Mouse (Mus musculus): ENCODE measurements at regions not wholly inside any gene's neighbourhood (a gene's known extent, or its start where the extent isn't known, plus 50 kb on each side); places are given as distances from the start of the nearest gene placed in this dataset.

GRCm38 (mm10) chr10:105927596-105927995 is 86.4 kb upstream of the Mettl25 start:
- H3K4me2 ChIP-seq (ENCODE audit: low read depth): no peak overlapping the region
- no peaks in the 10 kb centered on the region for H3K79me2 ChIP-seq (ENCODE audit: control insufficient read depth, insufficient read depth)
- H3ac ChIP-seq (ENCODE audit: control insufficient read depth, insufficient read length): no peak overlapping the region
- no peaks in the 10 kb centered on the region for H3K36me3 ChIP-seq (ENCODE audit: control insufficient read depth, insufficient read depth)
- TF ChIP-seq CEBPB (IDR thresholded peaks at IDR 0.05; ENCODE audit: insufficient read depth, poor library complexity, severe bottlenecking) (peak; percentile 80), E2F4 (IDR thresholded peaks at IDR 0.05; ENCODE audit: insufficient read depth) (no peak)
- no peaks in the 10 kb centered on the region for H3K27me3 ChIP-seq (ENCODE audit: control insufficient read depth, insufficient read depth, insufficient read length)
- H3K4me3 ChIP-seq: no peak overlapping the region

GRCm38 (mm10) chr10:105926912-105927238 is 85.7 kb upstream of the Mettl25 start:
- H3K27me3 ChIP-seq (ENCODE audit: control insufficient read depth, insufficient read depth, insufficient read length): no peaks in the 10 kb centered on the region
- no peaks in the 10 kb centered on the region for H3K36me3 ChIP-seq (ENCODE audit: control insufficient read depth, insufficient read depth)
- no peak overlapping the region for H3ac ChIP-seq (ENCODE audit: control insufficient read depth, insufficient read length)
- no peak for TF ChIP-seq SRF (IDR thresholded peaks at IDR 0.05; ENCODE audit: control insufficient read depth, insufficient read length, low read depth)
- TF ChIP-seq MYOG (IDR thresholded peaks at IDR 0.05; ENCODE audit: control insufficient read depth in 1 of 3, insufficient read depth in 1 of 3, insufficient read length in 2 of 3, low read depth in 2 of 3): no peak
- TF ChIP-seq POLR2A (IDR thresholded peaks at IDR 0.05; ENCODE audit: insufficient read length, low read depth): no peak
- no peak for TF ChIP-seq TCF12 (IDR thresholded peaks at IDR 0.05; ENCODE audit: insufficient read depth, poor library complexity, severe bottlenecking)
- H3K4me3 ChIP-seq: no peak overlapping the region
- no peaks in the 10 kb centered on the region for H3K79me2 ChIP-seq (ENCODE audit: control insufficient read depth, insufficient read depth)
- H3K4me2 ChIP-seq (ENCODE audit: low read depth): no peak overlapping the region

GRCm38 (mm10) chr10:105926229-105926911 is 85.2 kb upstream of the Mettl25 start:
- TF ChIP-seq TCF3 (IDR thresholded peaks at IDR 0.05; ENCODE audit: insufficient read length, low read depth): no peak
- TF ChIP-seq SRF (IDR thresholded peaks at IDR 0.05; ENCODE audit: control insufficient read depth, insufficient read length, low read depth): no peak
- TF ChIP-seq POLR2AphosphoS2 (IDR thresholded peaks at IDR 0.05; ENCODE audit: insufficient read length, low read depth): no peak
- no peak for TF ChIP-seq E2F4 (IDR thresholded peaks at IDR 0.05; ENCODE audit: insufficient read depth)
- Histone ChIP-seq H3K36me3 (ENCODE audit: control insufficient read depth, insufficient read depth) (no peaks in the 10 kb centered on the region), H3K4me3 (no peak overlapping the region), H3K4me2 (ENCODE audit: low read depth) (no peak overlapping the region), H3ac (ENCODE audit: control insufficient read depth, insufficient read length) (no peak overlapping the region), H3K27me3 (ENCODE audit: control insufficient read depth, insufficient read depth, insufficient read length) (no peaks in the 10 kb centered on the region), H3K79me2 (ENCODE audit: control insufficient read depth, insufficient read depth) (no peaks in the 10 kb centered on the region)

GRCm38 (mm10) chr10:105899677-105900076 is 58.5 kb upstream of the Mettl25 start:
- no peaks in the 10 kb centered on the region for H3K27me3 ChIP-seq (ENCODE audit: control insufficient read depth, insufficient read depth, insufficient read length)
- H3K4me3 ChIP-seq: no peak overlapping the region
- no peak overlapping the region for H3K4me2 ChIP-seq (ENCODE audit: low read depth)
- no peaks in the 10 kb centered on the region for H3K79me2 ChIP-seq (ENCODE audit: control insufficient read depth, insufficient read depth)
- no peak overlapping the region for H3ac ChIP-seq (ENCODE audit: control insufficient read depth, insufficient read length)
- no peaks in the 10 kb centered on the region for H3K36me3 ChIP-seq (ENCODE audit: control insufficient read depth, insufficient read depth)
- TF ChIP-seq USF1 (IDR thresholded peaks at IDR 0.05; ENCODE audit: low read depth) (no peak), TCF12 (IDR thresholded peaks at IDR 0.05; ENCODE audit: insufficient read depth, poor library complexity, severe bottlenecking) (no peak), TCF3 (IDR thresholded peaks at IDR 0.05; ENCODE audit: insufficient read length, low read depth) (no peak), POLR2AphosphoS2 (IDR thresholded peaks at IDR 0.05; ENCODE audit: insufficient read length, low read depth) (no peak)

GRCm38 (mm10) chr10:105899225-105899624 is 58.0 kb upstream of the Mettl25 start:
- Histone ChIP-seq H3K79me2 (ENCODE audit: control insufficient read depth, insufficient read depth) (no peaks in the 10 kb centered on the region), H3K27me3 (ENCODE audit: control insufficient read depth, insufficient read depth, insufficient read length) (no peaks in the 10 kb centered on the region), H3ac (ENCODE audit: control insufficient read depth, insufficient read length) (no peak overlapping the region), H3K4me2 (ENCODE audit: low read depth) (no peak overlapping the region), H3K4me3 (no peak overlapping the region), H3K36me3 (ENCODE audit: control insufficient read depth, insufficient read depth) (no peaks in the 10 kb centered on the region)
- TF ChIP-seq TCF12 (IDR thresholded peaks at IDR 0.05; ENCODE audit: insufficient read depth, poor library complexity, severe bottlenecking) (no peak), POLR2A (IDR thresholded peaks at IDR 0.05; ENCODE audit: insufficient read length, low read depth) (no peak), POLR2AphosphoS2 (IDR thresholded peaks at IDR 0.05; ENCODE audit: insufficient read length, low read depth) (no peak), MAX (IDR thresholded peaks at IDR 0.05; ENCODE audit: low read depth) (no peak), E2F4 (IDR thresholded peaks at IDR 0.05; ENCODE audit: insufficient read depth) (no peak), CEBPB (IDR thresholded peaks at IDR 0.05; ENCODE audit: insufficient read depth, poor library complexity, severe bottlenecking) (no peak), MYOD1 (IDR thresholded peaks at IDR 0.05; ENCODE audit: control insufficient read depth in 1 of 3, insufficient read length in 2 of 3, low read depth in 2 of 3) (no peak), USF1 (IDR thresholded peaks at IDR 0.05; ENCODE audit: low read depth) (no peak), SRF (IDR thresholded peaks at IDR 0.05; ENCODE audit: control insufficient read depth, insufficient read length, low read depth) (no peak), REST (IDR thresholded peaks at IDR 0.05; ENCODE audit: insufficient read depth, insufficient read length) (no peak)
